Mouse (Mus musculus): ENCODE measurements at regions not wholly inside any gene's neighbourhood (a gene's known extent, or its start where the extent isn't known, plus 50 kb on each side); places are given as distances from the start of the nearest gene placed in this dataset.

DNA sequence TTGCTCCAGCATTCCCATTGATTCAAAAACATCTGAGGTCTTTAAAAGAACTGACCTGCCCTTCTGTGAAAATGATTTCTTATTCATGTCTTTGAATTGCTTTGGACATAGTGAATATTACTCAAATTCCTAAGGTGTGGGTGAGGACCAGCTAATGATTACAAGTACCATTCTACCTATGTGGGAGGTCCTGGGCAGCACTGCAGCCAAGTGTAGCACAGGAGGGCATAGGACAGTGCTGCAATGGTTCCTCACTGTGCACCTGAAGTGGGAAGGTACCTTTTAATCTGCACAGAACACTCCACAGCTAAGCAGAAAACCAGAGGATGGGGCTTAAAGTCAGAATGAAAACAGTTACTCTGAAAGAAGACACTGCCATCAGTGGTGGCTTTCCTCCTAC, 474.8 kb upstream of the Camk1g start:
- TF ChIP-seq CTCF (IDR thresholded peaks at IDR 0.05; ENCODE audit: extremely low read depth, insufficient read depth, insufficient read length, insufficient replicate concordance) (no peak), POLR2A (IDR thresholded peaks at IDR 0.05; ENCODE audit: low read depth, low read length) (no peak)
